Mouse (Mus musculus) large intestine, adult 2 months (tissue): ENCODE results near the gene Map3k14. TPM values are rescaled to one million over a fixed set of nuclear protein-coding genes. Genes with fewer than 3 reads are reported as not detected.
A peak's percentile ranks its signal among the peaks of the same experiment; 100 is the strongest.
"Not testable (repeated sequence)": the region's sequence is repeated elsewhere in the genome, so short reads cannot be mapped to it uniquely, and the experiment has no call there.

Source experiments
- DNase-seq: peaks from one replicate; pipeline ENCODE4 v3.0.0-alpha.2; 2012; ENCODE audit warnings: low read depth, low spot score
- WGBS: fragments of 180-500 bp; shearing (Covaris S2); methylation state at CpG from one replicate; pipeline ENCODE4 v1.1.7; 2018; 5-methylcytosine and 5-hydroxymethylcytosine counted together
- polyA plus RNA-seq: library from polyadenylated mRNA; depleted of rRNA; stranded (reverse); fragments of >200 nt; gene quantifications from 2 replicates; pipeline ENCODE4 v1.2.3, GENCODE M21; 2012

Map3k14 gene
- polyA plus RNA-seq, 1 experiment, result 9.8 TPM

- no peak for DNase-seq
- WGBS, result 86% methylated on average over 3 of the region's 3 CpGs
Measured at GRCm38 (mm10) chr11:103250324-103250723, 16.9 kb downstream of the Map3k14 start.

GRCm38 (mm10) chr11:103249509-103249908 lies 17.8 kb downstream of the Map3k14 start:
- DNase-seq, result no peak
- 59% methylated on average over 6 of the region's 6 CpGs for WGBS

GRCm38 (mm10) chr11:103248837-103249236 lies 18.4 kb downstream of the Map3k14 start:
- DNase-seq, result no peak
- 71% methylated on average over 5 of the region's 5 CpGs for WGBS

- DNase-seq, result no peak
- 67% methylated on average over 11 of the region's 11 CpGs for WGBS
Measured at GRCm38 (mm10) chr11:103247504-103248177, 19.6 kb downstream of the Map3k14 start.

- no peak for DNase-seq
- WGBS, result 34% methylated on average over 4 of the region's 4 CpGs
Measured at GRCm38 (mm10) chr11:103246731-103247290, 20.5 kb downstream of the Map3k14 start.

GRCm38 (mm10) chr11:103246081-103246730 lies 21.1 kb downstream of the Map3k14 start:
- WGBS, result 36% methylated on average over 10 of the region's 10 CpGs
- no peak for DNase-seq

- whole genome bisulfite sequencing, result 77% methylated on average over 4 of the region's 4 CpGs
Measured at GRCm38 (mm10) chr11:103244856-103245255, 22.4 kb downstream of the Map3k14 start.

GRCm38 (mm10) chr11:103240740-103241139 lies 26.5 kb downstream of the Map3k14 start:
- WGBS, result 21% methylated on average over 7 of the region's 7 CpGs
- no peak for DNase-seq

More at GRCm38 (mm10) chr11:103244856-103245255, 22.4 kb downstream of the Map3k14 start:
- no peak for DNase-seq

- 91% methylated on average over 9 of the region's 9 CpGs for WGBS
- DNase-seq, result no peak
Measured at GRCm38 (mm10) chr11:103237757-103238156, 29.5 kb downstream of the Map3k14 start.

GRCm38 (mm10) chr11:103236903-103237302 lies 30.4 kb downstream of the Map3k14 start:
- WGBS, result 82% methylated on average over 10 of the region's 10 CpGs
- DNase-seq, result no peak

GRCm38 (mm10) chr11:103236431-103236830 lies 30.8 kb downstream of the Map3k14 start:
- WGBS, result 91% methylated on average over 6 of the region's 6 CpGs
- no peak for DNase-seq

GRCm38 (mm10) chr11:103235702-103236101 lies 31.6 kb downstream of the Map3k14 start:
- WGBS, result 59% methylated on average over 11 of the region's 11 CpGs

GRCm38 (mm10) chr11:103234447-103234846 lies 32.8 kb downstream of the Map3k14 start:
- no peak for DNase-seq
- whole genome bisulfite sequencing, result 25% methylated on average over 1 of the region's 1 CpGs

More at GRCm38 (mm10) chr11:103235702-103236101, 31.6 kb downstream of the Map3k14 start:
- DNase-seq, result no peak

GRCm38 (mm10) chr11:103232966-103233365 lies 34.3 kb downstream of the Map3k14 start:
- no peak for DNase-seq
- WGBS, result 39% methylated on average over 7 of the region's 7 CpGs

- 93% methylated on average over 7 of the region's 7 CpGs for WGBS
- no peak for DNase-seq
Measured at GRCm38 (mm10) chr11:103231367-103231766, 35.9 kb downstream of the Map3k14 start.

- WGBS, result 79% methylated on average over 19 of the region's 19 CpGs
- no peak for DNase-seq
Measured at GRCm38 (mm10) chr11:103230626-103231025, 36.6 kb downstream of the Map3k14 start.

- no peak for DNase-seq
- WGBS, result 98% methylated on average over 2 of the region's 2 CpGs
Measured at GRCm38 (mm10) chr11:103229608-103230007, 37.7 kb downstream of the Map3k14 start.

GRCm38 (mm10) chr11:103223951-103224456 lies 43.3 kb downstream of the Map3k14 start:
- 69% methylated on average over 18 of the region's 18 CpGs for WGBS
- no peak for DNase-seq

- 83% methylated on average over 10 of the region's 10 CpGs for WGBS
- DNase-seq, result no peak
Measured at GRCm38 (mm10) chr11:103223444-103223843, 43.8 kb downstream of the Map3k14 start.

- not testable (repeated sequence) for DNase-seq
- 93% methylated on average over 4 of the region's 4 CpGs for WGBS
Measured at GRCm38 (mm10) chr11:103222718-103223117, 44.6 kb downstream of the Map3k14 start.

- peak; percentile 66 for DNase-seq
- WGBS, result 35% methylated on average over 6 of the region's 6 CpGs
Measured at GRCm38 (mm10) chr11:103221437-103221836, 45.8 kb downstream of the Map3k14 start.
